Mouse (Mus musculus) A20 (cell line): ENCODE measurements around the gene Phf14.
A peak's percentile ranks its signal among the peaks of the same experiment; 100 is the strongest.

Experiments
- DNase-seq: peaks from one replicate; pipeline ENCODE4 v3.0.0-alpha.2; 2011; ENCODE audit warnings: low read depth, low spot score

Phf14 gene

DNA sequence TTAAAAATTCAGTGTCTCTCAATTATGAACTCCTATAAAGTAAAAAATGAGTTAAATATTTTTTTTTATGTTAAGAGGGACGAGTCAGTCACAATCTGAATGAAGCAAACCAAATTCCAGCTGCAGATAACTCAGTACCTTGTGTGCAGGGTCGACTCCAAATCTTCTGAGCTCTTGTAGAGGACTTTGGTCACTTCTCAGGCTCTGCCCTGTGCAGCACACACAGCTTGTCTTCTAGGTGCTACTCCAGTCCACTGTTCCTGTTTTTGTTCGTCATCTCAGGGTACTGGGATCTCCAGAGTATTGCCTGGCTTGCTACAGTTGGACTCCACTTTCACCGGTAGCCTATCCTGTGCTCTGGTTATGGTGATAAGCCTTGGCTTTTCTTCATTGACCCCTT is 113.1 kb downstream of the Phf14 start:
- DNase-seq, result no peak

GRCm38 (mm10) chr6:12021480-12021879 is 113.9 kb downstream of the Phf14 start:
- DNase-seq, result no peak

- DNase-seq, result no peak
Measured at GRCm38 (mm10) chr6:12023395-12023794, 115.8 kb downstream of the Phf14 start.

DNA sequence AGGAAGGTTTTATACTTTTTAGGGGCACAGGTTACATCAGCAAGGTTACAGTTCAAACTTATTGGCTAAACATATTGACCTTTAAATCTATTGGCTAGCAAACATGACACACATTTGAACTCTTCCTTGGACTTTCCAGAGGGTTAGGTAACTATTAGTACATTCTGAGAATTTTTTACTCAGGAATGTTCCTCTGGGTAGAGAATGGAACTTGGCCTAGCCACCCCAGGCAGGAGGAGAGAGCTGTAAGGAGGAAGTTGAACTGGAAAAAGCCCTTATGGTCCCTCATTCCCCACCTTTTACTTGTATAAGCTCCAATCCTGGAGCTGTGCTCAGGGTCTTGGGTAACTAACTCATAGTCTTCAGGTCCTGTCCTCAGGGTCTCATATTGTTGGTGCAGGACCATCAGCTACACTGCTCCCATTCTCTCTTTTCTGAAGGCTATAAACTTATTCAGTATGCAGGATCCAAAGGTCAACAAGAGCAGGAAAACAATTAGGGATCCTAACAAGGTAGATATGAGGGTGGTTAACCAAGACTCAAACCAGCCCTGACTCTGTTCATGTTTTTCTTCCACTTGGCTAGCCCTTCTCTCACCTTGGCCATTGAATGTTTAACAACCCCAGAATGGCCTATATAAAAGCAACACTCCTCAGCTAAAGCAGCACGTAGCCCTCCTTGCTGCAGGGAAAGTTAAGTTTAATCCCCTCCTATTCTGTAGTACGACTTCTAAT is 119.4 kb downstream of the Phf14 start:
- no peak for DNase-seq

- no peak for DNase-seq
Measured at GRCm38 (mm10) chr6:12034561-12034960, 127.0 kb downstream of the Phf14 start.

GRCm38 (mm10) chr6:12038268-12038667 is 130.7 kb downstream of the Phf14 start:
- DNase-seq, result no peak

GRCm38 (mm10) chr6:12052884-12053283 is 145.3 kb downstream of the Phf14 start:
- DNase-seq, result no peak

DNA sequence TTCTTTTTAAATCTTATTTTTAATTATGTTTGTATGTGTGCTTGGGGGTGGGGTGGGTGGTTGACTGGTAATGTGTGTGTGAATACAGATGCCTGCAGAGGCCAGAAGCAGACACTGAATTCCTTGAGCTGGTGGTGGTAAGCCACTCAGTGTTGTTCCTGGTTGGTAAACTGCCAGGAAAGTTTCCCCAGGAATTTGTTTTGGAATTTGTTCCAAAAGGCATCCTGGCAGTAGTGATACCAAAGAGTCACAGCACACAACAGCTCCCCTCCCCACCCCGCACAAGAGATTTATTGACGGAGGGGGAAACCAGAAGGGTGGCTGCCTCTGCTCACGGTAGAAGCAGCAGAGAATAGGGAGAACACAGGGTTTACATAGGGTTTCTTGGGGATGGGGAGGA is 146.5 kb downstream of the Phf14 start:
- DNase-seq, result no peak

DNA sequence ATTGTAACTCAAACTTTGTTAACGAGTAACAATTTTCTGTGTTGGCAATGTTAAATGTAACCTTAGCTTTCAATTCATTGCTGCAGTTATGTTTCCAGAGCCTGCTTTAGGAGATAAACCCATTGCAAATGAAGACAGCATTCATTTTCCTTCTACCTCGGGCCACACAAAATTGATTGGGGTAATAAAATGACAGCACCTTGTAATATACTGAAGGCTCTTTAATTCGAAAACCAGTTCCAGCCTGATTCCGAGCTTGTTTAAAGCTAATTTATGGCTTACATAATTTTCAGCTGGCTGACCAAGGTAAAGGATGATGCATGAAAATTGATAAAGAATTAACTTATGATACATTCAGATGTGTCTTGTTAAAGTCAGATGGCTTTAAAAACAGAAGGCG is 151.1 kb downstream of the Phf14 start:
- no peak for DNase-seq

DNA sequence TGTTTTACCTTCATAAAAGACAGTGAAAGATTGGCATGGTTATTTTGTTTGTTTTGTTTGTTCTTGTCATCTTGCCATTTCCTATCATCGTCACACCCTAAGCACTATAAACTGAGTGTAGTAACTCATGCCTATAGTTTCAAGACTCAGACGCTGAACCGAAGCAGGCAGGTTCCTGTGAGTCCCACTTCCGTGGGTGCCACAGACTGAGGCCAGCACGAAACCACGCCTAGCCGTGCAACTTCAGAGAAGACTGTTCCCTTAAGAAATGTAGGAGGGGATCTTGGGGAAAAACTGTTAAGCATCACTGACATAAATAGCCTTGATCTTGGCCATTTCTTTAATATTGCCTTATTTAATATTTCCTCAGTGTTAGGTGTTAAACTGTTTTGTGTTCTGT is 152.4 kb downstream of the Phf14 start:
- DNase-seq, result no peak

DNA sequence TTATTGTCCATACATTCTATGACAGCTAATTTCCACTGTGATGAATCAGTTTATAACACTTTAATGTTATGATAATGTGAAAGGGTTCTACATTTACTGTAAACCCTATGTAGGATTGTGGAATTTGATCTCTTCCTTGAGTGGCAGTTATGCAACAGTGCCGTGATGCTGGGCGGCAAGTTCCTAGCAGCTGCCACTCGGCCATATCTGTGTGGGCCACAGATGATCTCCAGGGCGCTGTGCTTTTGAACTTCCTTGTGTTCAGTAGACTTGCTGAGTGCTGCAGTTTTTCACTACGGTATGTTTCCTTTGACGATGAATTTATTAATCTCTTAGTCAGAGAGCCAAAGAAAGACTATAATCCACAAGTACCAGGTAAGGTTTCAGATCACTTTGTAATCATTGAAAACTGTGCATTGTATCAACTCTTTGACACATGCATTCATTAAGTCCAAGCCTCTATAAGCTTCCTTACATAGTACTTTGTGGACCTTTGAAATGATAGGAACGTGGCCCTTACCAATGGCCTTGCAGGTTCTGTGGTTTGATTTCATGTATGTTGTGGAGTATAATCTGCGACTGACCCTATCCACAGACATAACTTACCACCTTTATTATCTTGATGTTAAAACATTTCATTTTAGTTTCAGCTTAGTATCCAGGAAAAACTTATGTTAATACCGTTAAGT is 153.0 kb downstream of the Phf14 start:
- no peak for DNase-seq

DNA sequence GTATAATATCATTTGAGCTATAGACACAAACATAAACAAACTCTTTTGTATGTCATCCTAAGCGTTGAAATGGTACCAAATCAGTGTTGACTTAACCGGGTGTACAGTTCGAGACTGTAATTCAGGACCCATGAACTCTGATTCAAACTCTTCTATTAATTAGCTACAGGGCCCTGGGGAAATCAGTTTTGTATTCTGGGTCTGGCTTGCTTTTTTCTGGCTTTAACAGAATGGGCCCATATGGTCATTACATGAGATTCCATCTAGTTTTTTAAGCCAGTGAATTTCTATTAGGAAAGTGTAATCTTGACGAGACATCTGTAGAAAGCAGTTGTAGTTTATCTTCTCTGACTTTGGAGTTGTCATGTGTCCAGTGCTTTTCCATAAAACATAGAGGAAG is 160.3 kb downstream of the Phf14 start:
- no peak for DNase-seq

DNA sequence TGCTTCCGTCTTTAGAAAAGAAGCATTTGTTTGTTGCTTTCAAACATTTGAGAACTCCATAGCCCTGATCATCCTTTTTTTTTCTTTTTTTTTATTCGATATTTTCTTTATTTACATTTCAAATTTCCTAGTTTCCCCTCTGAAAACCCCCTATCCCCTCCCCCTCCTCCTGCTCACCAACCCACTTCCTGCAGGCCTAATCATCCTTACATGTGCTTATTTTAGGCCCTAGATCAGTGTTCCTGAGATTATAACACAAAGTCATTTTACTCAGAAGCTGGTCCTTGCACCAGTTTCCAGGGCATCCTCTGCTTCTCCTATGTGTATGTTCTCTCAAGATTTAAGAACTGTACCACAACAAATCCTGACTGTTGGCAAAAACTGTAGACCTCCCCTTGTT is 161.7 kb downstream of the Phf14 start:
- no peak for DNase-seq

DNA sequence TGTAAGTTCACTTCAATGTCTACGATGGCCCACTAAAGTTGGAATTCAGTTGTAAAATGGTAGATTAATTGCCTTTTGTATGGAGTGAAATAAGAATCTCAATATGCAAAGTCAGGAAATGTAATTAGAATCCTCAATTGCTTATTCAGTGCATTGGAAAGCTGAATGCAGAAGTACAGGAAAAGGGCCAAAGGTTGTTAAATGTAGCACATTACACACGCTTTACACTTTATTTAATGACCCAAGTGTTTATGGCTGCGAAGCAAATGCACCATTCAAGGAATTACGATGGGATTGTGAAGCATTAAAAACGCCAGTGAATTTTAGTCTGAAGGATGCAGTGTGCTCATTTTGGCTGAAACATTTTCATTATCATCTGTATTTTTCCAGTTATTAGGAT is 167.0 kb downstream of the Phf14 start:
- no peak for DNase-seq

DNA sequence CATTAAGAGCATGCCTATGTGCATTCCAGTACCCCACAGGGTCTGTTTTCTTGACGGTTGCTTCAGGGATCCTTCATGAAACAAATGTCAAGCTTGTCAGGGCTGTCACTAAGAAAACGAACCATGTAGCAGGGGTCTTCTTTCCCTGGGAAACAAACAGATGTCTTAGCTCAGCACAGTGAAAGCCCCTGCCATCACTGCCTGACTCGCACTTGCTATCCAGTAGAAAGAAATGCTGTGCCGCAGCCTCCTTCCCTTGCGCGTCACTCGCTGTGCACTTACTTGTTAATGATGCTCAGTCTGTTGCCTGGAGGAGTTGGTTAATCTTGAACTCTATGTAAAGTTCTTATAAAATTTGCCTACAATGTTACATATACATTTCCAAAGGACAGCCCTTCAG is 169.7 kb downstream of the Phf14 start:
- DNase-seq, result no peak

DNA sequence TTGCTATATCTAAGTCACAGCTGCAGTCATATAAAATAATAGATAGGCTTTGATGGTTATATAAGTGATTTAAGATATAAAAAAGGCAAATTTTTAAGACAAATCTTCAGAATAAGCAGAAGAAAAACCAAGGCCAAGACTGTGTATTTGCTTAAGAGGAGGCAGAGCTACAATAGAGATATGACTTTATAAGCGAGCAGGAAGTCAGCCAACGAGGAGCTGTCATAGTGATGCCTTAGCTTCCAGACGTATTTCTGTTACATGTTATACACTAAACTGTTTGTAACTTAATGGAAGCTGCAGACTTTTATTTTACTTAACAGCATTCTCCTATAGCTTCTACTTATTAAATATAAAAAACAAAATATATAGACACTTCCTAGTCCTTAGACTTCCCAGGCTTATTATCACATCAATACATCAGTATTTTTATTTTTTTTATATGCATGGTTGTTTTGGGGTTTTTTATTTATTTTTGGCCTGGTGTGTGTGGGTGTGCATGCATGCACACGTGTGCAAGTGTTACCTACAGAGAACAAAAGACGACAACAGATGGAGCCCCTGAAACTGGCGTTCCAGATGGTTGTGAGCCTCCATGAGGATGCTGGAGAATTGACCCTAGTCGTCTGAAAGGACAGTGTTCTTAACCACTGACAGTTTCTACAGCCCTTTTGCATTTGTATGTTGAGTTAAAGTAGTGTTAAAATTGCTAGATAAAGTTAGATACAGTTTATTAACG is 170.4 kb downstream of the Phf14 start:
- no peak for DNase-seq

- DNase-seq, result peak; percentile 15
Measured at GRCm38 (mm10) chr6:12079260-12079659, 171.7 kb downstream of the Phf14 start.

DNA sequence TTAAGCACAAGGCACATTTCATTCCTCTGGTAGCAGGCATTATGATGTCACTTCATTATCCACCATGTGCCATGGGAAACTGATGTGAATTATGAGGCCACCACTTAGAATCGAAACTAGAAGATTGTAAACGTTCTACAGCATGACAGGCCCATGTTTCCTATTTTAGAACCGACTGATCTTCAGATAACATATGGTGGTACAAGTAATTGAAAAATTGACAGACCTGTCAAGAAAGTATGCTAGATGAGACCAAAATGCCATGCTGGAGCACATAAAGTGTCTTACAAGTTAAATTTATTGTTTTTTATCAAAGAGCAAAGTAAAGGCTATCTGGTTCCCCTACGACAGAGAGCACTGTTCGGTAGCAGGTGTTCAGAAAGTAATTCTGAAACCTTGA is 172.8 kb downstream of the Phf14 start:
- peak; percentile 83 for DNase-seq

DNA sequence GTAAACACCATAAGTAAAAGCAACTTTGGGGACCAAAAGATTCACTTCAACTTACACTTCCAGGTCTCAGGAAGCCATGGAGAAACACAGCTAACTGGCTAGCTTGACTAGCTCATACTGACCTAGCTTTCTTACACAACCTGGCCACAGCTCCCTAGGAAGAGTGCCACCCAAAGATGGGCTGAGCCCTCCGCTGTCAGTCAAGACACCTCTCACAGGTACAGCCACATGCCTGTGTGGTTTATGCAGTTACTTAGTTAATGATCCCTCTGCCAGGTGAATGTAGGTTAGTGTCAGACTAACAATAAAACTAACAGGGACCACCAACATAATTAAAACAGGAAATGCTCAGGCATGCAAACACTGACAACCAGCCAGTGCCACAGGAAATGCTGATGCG is 174.1 kb downstream of the Phf14 start:
- DNase-seq, result peak; percentile 55

GRCm38 (mm10) chr6:12082125-12082524 is 174.5 kb downstream of the Phf14 start:
- no peak for DNase-seq

DNA sequence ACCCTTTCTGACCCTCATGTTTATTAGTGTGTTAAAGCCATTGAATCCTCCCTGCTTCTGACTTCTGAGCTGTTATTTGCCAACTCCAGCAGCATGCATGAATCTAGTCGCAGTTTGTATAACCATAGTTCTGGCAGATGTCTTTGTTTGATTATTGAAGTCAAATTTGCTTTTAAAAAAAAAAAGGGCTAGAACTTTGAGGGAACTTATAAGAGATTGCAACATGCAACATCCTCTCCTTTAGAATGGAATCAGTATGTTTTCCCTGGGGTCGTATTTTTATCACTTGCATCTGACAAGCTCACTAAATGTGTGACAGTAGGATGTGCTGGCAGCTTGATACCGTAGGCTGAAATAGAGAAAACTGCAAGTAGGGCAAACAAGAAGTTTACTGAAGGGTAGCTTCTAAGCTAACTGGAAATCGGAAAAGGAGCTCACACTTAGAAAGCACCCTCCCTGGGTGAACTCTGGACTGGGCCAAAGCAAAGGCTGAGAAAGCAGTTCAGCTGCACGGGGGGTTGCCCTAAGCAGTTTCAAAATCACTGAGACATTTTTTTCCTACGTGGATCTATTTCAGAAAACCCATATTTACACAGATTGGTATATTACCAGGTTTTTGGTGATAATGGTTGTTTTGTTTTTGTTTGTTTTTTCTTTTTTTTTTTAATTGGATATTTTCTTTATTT is 175.1 kb downstream of the Phf14 start:
- DNase-seq, result peak; percentile 26

DNA sequence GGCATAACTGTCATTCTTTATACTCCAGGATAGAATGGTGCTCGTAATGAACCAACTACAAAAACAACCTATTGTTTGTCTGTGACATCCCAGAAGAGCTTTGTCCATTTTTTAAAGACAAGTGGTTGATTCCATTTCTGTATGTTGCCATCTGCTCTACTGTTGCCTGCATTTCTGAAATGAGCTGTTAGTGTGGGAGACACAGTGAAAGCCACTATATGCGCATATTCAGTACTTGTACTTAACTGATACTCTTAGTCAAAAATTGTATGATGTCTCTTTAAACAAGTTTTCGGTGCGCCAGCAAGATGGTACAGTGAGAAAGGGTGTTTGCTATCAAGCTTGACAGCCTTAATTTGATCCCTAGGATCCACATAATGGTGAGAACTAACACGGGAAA is 177.1 kb downstream of the Phf14 start:
- DNase-seq, result no peak
